Mouse (Mus musculus): Measurements from ENCODE around the gene Mgat3. TPM values are rescaled to one million over a fixed set of nuclear protein-coding genes. Genes with fewer than 3 reads are reported as not detected.

Mgat3 gene
- polyA plus RNA-seq, 1 experiment from 2014 or later, result 10.7 TPM

- no peak overlapping the region for H3K4me3 ChIP-seq
- no peak overlapping the region for H3K9ac ChIP-seq (replicated peaks)
- no peak overlapping the region for H3K4me2 ChIP-seq (replicated peaks)
- no peaks in the 10 kb centered on the region for H3K9me3 ChIP-seq
- no peaks in the 10 kb centered on the region for H3K27me3 ChIP-seq
- H3K36me3 ChIP-seq, result no peaks in the 10 kb centered on the region
- no peak overlapping the region for H3K27ac ChIP-seq (replicated peaks)
- ATAC-seq (replicated peaks), result no peak
- no peaks in the 10 kb centered on the region for H3K4me1 ChIP-seq
- WGBS, result 61% methylated on average over 14 of the region's 14 CpGs
Observed at GRCm38 (mm10) chr15:80219211-80219610, 45.7 kb downstream of the Mgat3 start.

- H3K9me3 ChIP-seq, result no peaks in the 10 kb centered on the region
- 75% methylated on average over 4 of the region's 4 CpGs for WGBS
- ATAC-seq (replicated peaks), result no peak
- no peak overlapping the region for H3K4me3 ChIP-seq
- H3K36me3 ChIP-seq, result no peaks in the 10 kb centered on the region
- no peaks in the 10 kb centered on the region for H3K4me1 ChIP-seq
- H3K9ac ChIP-seq (replicated peaks), result no peak overlapping the region
- no peak overlapping the region for H3K27ac ChIP-seq (replicated peaks)
- no peaks in the 10 kb centered on the region for H3K27me3 ChIP-seq
- H3K4me2 ChIP-seq (replicated peaks), result no peak overlapping the region
Observed at GRCm38 (mm10) chr15:80219705-80220657, 46.5 kb downstream of the Mgat3 start.

- H3K27ac ChIP-seq (replicated peaks), result no peak overlapping the region
- no peak overlapping the region for H3K4me2 ChIP-seq (replicated peaks)
- no peak overlapping the region for H3K9ac ChIP-seq (replicated peaks)
- no peak overlapping the region for H3K4me3 ChIP-seq
- 74% methylated on average over 8 of the region's 8 CpGs for WGBS
- H3K36me3 ChIP-seq, result no peaks in the 10 kb centered on the region
- H3K27me3 ChIP-seq, result no peaks in the 10 kb centered on the region
- no peak for ATAC-seq (replicated peaks)
- no peaks in the 10 kb centered on the region for H3K4me1 ChIP-seq
- no peaks in the 10 kb centered on the region for H3K9me3 ChIP-seq
Observed at GRCm38 (mm10) chr15:80221031-80221430, 47.5 kb downstream of the Mgat3 start.

GRCm38 (mm10) chr15:80223751-80224150 lies 50.2 kb downstream of the Mgat3 start:
- Histone ChIP-seq H3K9me3 (no peaks in the 10 kb centered on the region), H3K4me1 (peaks cover 5% of the 10 kb centered on the region; the same call in 1 of the 2 replicates), H3K9ac (replicated peaks) (no peak overlapping the region), H3K27me3 (no peaks in the 10 kb centered on the region), H3K36me3 (no peaks in the 10 kb centered on the region), H3K4me2 (replicated peaks) (no peak overlapping the region), H3K4me3 (no peak overlapping the region), H3K27ac (replicated peaks) (no peak overlapping the region)
- no peak for ATAC-seq (replicated peaks)
- 91% methylated on average over 7 of the region's 7 CpGs for WGBS

GRCm38 (mm10) chr15:80225208-80225607 lies 51.7 kb downstream of the Mgat3 start:
- Histone ChIP-seq H3K9me3 (no peaks in the 10 kb centered on the region), H3K27me3 (no peaks in the 10 kb centered on the region), H3K27ac (replicated peaks) (no peak overlapping the region), H3K9ac (replicated peaks) (no peak overlapping the region), H3K4me1 (peaks cover 5% of the 10 kb centered on the region; the same call in 1 of the 2 replicates), H3K4me2 (replicated peaks) (no peak overlapping the region), H3K36me3 (no peaks in the 10 kb centered on the region), H3K4me3 (no peak overlapping the region)
- no peak for ATAC-seq (replicated peaks)
- 23% methylated on average over 9 of the region's 9 CpGs for WGBS

- H3K4me2 ChIP-seq (replicated peaks), result no peak overlapping the region
- no peaks in the 10 kb centered on the region for H3K27me3 ChIP-seq
- no peak overlapping the region for H3K27ac ChIP-seq (replicated peaks)
- H3K9me3 ChIP-seq, result no peaks in the 10 kb centered on the region
- H3K4me3 ChIP-seq, result no peak overlapping the region
- no peak for ATAC-seq (replicated peaks)
- peaks cover 5% of the 10 kb centered on the region; the same call in 1 of the 2 replicates for H3K4me1 ChIP-seq
- H3K9ac ChIP-seq (replicated peaks), result no peak overlapping the region
- H3K36me3 ChIP-seq, result no peaks in the 10 kb centered on the region
- WGBS, result 44% methylated on average over 2 of the region's 2 CpGs
Observed at GRCm38 (mm10) chr15:80225796-80226195, 52.3 kb downstream of the Mgat3 start.

- no peaks in the 10 kb centered on the region for H3K36me3 ChIP-seq
- H3K27ac ChIP-seq (replicated peaks), result 0 out of 2 replicates have a peak overlapping the region, but pooled peaks have one; percentile 40
- H3K9ac ChIP-seq (replicated peaks), result no peak overlapping the region
- H3K9me3 ChIP-seq, result no peaks in the 10 kb centered on the region
- no peak overlapping the region for H3K4me2 ChIP-seq (replicated peaks)
- no peak for ATAC-seq (replicated peaks)
- WGBS, result 67% methylated on average over 17 of the region's 17 CpGs
- H3K4me1 ChIP-seq, result peaks cover 8% of the 10 kb centered on the region
- H3K27me3 ChIP-seq, result no peaks in the 10 kb centered on the region
- no peak overlapping the region for H3K4me3 ChIP-seq
Observed at GRCm38 (mm10) chr15:80228071-80228800, 54.7 kb downstream of the Mgat3 start.

- H3K4me3 ChIP-seq, result no peak overlapping the region
- H3K4me1 ChIP-seq, result peaks cover 23% of the 10 kb centered on the region
- no peak for ATAC-seq (replicated peaks)
- H3K4me2 ChIP-seq (replicated peaks), result no peak overlapping the region
- peaks cover 16% of the 10 kb centered on the region for H3K36me3 ChIP-seq
- H3K27ac ChIP-seq (replicated peaks), result no peak overlapping the region
- 35% methylated on average over 2 of the region's 2 CpGs for WGBS
- H3K9ac ChIP-seq (replicated peaks), result no peak overlapping the region
- no peaks in the 10 kb centered on the region for H3K9me3 ChIP-seq
- H3K27me3 ChIP-seq, result no peaks in the 10 kb centered on the region
Observed at GRCm38 (mm10) chr15:80232331-80232730, 58.8 kb downstream of the Mgat3 start.

GRCm38 (mm10) chr15:80233053-80233452 lies 59.5 kb downstream of the Mgat3 start:
- H3K9ac ChIP-seq (replicated peaks), result peak overlapping the region; percentile 88
- WGBS, result 64% methylated on average over 4 of the region's 4 CpGs
- H3K4me2 ChIP-seq (replicated peaks), result peak overlapping the region; percentile 87; the same call in 1 of the 2 replicates
- peak overlapping the region; percentile 88 for H3K27ac ChIP-seq (replicated peaks)
- no peaks in the 10 kb centered on the region for H3K9me3 ChIP-seq
- no peaks in the 10 kb centered on the region for H3K27me3 ChIP-seq
- ATAC-seq (replicated peaks), result no peak; the same call in 1 of the 2 replicates
- peaks cover 20% of the 10 kb centered on the region for H3K36me3 ChIP-seq
- H3K4me1 ChIP-seq, result peaks cover 22% of the 10 kb centered on the region
- H3K4me3 ChIP-seq, result no peak overlapping the region

- WGBS, result 0% methylated on average over 64 of the region's 67 CpGs
- peak; percentile 96 for ATAC-seq (replicated peaks)
- H3K4me1 ChIP-seq, result peaks cover 17% of the 10 kb centered on the region
- peak within 1 kb of the TSS; percentile 87 for H3K4me2 ChIP-seq (replicated peaks)
- peak within 1 kb of the TSS; percentile 99 for H3K4me3 ChIP-seq
- H3K27ac ChIP-seq (replicated peaks), result peak within 1 kb of the TSS; percentile 88
- H3K9ac ChIP-seq (replicated peaks), result peak within 1 kb of the TSS; percentile 88
- peaks cover 29% of the 10 kb centered on the region for H3K36me3 ChIP-seq
- no peaks in the 10 kb centered on the region for H3K27me3 ChIP-seq
- H3K9me3 ChIP-seq, result no peaks in the 10 kb centered on the region
Observed at GRCm38 (mm10) chr15:80233733-80234509, 60.4 kb downstream of the Mgat3 start, which contains the start of gene Mief1. Mief1 (plus strand) TSS chr15:80234018.

GRCm38 (mm10) chr15:80235535-80235934 lies 62.0 kb downstream of the Mgat3 start, which contains the start of gene AC140267.1:
AC140267.1 (plus strand) TSS chr15:80235835.
- H3K36me3 ChIP-seq, result peaks cover 37% of the 10 kb centered on the region
- no peaks in the 10 kb centered on the region for H3K9me3 ChIP-seq
- H3K9ac ChIP-seq (replicated peaks), result peak within 1 kb of the TSS; percentile 88; the same call in 1 of the 2 replicates
- no peaks in the 10 kb centered on the region for H3K27me3 ChIP-seq
- ATAC-seq (replicated peaks), result no peak
- no peak within 1 kb of the TSS for H3K27ac ChIP-seq (replicated peaks)
- WGBS, result 95% methylated on average over 9 of the region's 9 CpGs
- H3K4me2 ChIP-seq (replicated peaks), result peak within 1 kb of the TSS; percentile 87
- H3K4me1 ChIP-seq, result peaks cover 17% of the 10 kb centered on the region
- H3K4me3 ChIP-seq, result peak within 1 kb of the TSS; percentile 99

All from forebrain, embryonic 15.5 days (tissue).